Mouse (Mus musculus) liver, embryonic 14.5 days (tissue): ENCODE data around the gene Slco2a1. TPM values are rescaled to one million over a fixed set of nuclear protein-coding genes. Genes with fewer than 3 reads are reported as not detected.

ENCODE experiments used
- ATAC-seq: fragments of 200-750 bp; cut with Nextera tagmentation; 2 replicates; pipeline ENCODE4 v1.8.0; 2017; ENCODE audit warnings: moderate number of reproducible peaks, mild to moderate bottlenecking, moderate library complexity; ENCODE audit not compliant: insufficient read depth
- DNase-seq, 3 experiments: peaks; one replicate each; pipeline ENCODE4 v3.0.0-alpha.2; 2012 to 2013; ENCODE audit warnings: low read depth in 3 of 3, low spot score in 3 of 3
- H3K27ac ChIP-seq: fragments of 300-500 bp; sonication (generic); 2 replicates; pipeline ENCODE4 v1.5.1; 2014; ENCODE audit warnings: moderate library complexity, mild to moderate bottlenecking, control low read depth, inconsistent platforms
- H3K27me3 ChIP-seq: fragments of 300-500 bp; sonication (generic); 2 replicates; pipeline ENCODE4 v1.6.1; 2014; ENCODE audit warnings: mild to moderate bottlenecking, low read length, moderate library complexity; ENCODE audit not compliant: control insufficient read depth, insufficient read depth
- H3K36me3 ChIP-seq: fragments of 300-500 bp; sonication (generic); replicated peaks from 2 replicates; pipeline ENCODE4 v1.6.1; 2014; ENCODE audit warnings: low read depth; ENCODE audit not compliant: control insufficient read depth, insufficient read depth
- H3K4me1 ChIP-seq, 2 experiments: fragments of 200-500 bp in 1 of 2; fragments of 300-500 bp in 1 of 2; sonication (generic) in 1 of 2; replicated peaks; 2 replicates each; pipeline ENCODE4 v1.6.1; 2012 to 2014; ENCODE audit warnings: antibody characterized with exemption in 1 of 2, inconsistent platforms in 1 of 2, low read length in 1 of 2; ENCODE audit not compliant: control insufficient read depth in 2 of 2, insufficient read depth in 2 of 2
- H3K4me2 ChIP-seq: fragments of 300-500 bp; sonication (generic); 2 replicates; pipeline ENCODE4 v1.6.1; 2014; ENCODE audit warnings: low read depth, mild to moderate bottlenecking, control low read depth, moderate library complexity
- H3K4me3 ChIP-seq, 2 experiments: fragments of 200-500 bp in 1 of 2; fragments of 300-500 bp in 1 of 2; sonication (generic) in 1 of 2; 2 replicates each; pipeline ENCODE4 v1.5.1; 2012 to 2014; ENCODE audit warnings: low read depth in 2 of 2, low read length in 2 of 2, mild to moderate bottlenecking in 2 of 2, control low read depth in 1 of 2, inconsistent platforms in 1 of 2, moderate library complexity in 1 of 2; ENCODE audit not compliant: insufficient read depth in 1 of 2
- H3K9ac ChIP-seq: fragments of 300-500 bp; sonication (generic); replicated peaks from 2 replicates; pipeline ENCODE4 v1.6.1; 2014; ENCODE audit warnings: mild to moderate bottlenecking, control low read depth, moderate library complexity
- H3K9me3 ChIP-seq: fragments of 300-500 bp; sonication (generic); 2 replicates; pipeline ENCODE4 v1.6.1; 2016; ENCODE audit warnings: low read length, mixed read lengths; ENCODE audit not compliant: control insufficient read depth
- CTCF ChIP-seq: IDR thresholded peaks from 2 replicates; pipeline ENCODE4 v1.5.1; 2016; ENCODE audit warnings: antibody characterized with exemption, low read depth, control low read depth
- EP300 ChIP-seq: IDR thresholded peaks from 2 replicates; pipeline ENCODE4 v1.6.1; 2016; ENCODE audit warnings: antibody characterized with exemption, low read depth
- WGBS: fragments of 180-500 bp; shearing (Covaris S2); extraction: QIAGEN DNeasy Blood & Tissue Kit; methylation state at CpG from one replicate; pipeline ENCODE4 v1.1.7; 2014; ENCODE audit not compliant: insufficient replicate concordance; 5-methylcytosine and 5-hydroxymethylcytosine counted together
- polyA plus RNA-seq, 2 experiments: library from polyadenylated mRNA; depleted of rRNA in 1 of 2; stranded (reverse) in 1 of 2; unstranded in 1 of 2; fragments of >200 nt; fragmentation: Nextera tagmentation in 1 of 2; extraction: Ambion mirVana in 1 of 2; gene quantifications; 2 replicates each; pipeline versions ENCODE4 v1.2.1 to v1.2.3; 2012 to 2014

Gene Slco2a1
- polyA plus RNA-seq, 2 experiments = 1.7 to 3.3 TPM

- H3K4me1 ChIP-seq = peaks cover 2 to 15% of the 10 kb centered on the region in 2 experiments; a peak in 3 of 4 replicates
- H3K27ac ChIP-seq = no peak overlapping the region
- no peak overlapping the region for H3K9ac ChIP-seq
- no peak overlapping the region for H3K4me2 ChIP-seq
- DNase-seq = no peak
- no peaks in the 10 kb centered on the region for H3K36me3 ChIP-seq
- no peak for ATAC-seq
- WGBS = 75% methylated on average over 6 of the region's 6 CpGs
- TF ChIP-seq EP300 = no peak
- TF ChIP-seq CTCF = no peak
- H3K27me3 ChIP-seq = no peaks in the 10 kb centered on the region
- H3K9me3 ChIP-seq = no peaks in the 10 kb centered on the region
- no peak overlapping the region for H3K4me3 ChIP-seq
Measured at GRCm38 (mm10) chr9:103086736-103087135, 98.2 kb downstream of the Slco2a1 start.

- Histone ChIP-seq H3K27me3 (no peaks in the 10 kb centered on the region), H3K4me2 (no peak overlapping the region), H3K27ac (no peak overlapping the region), H3K9me3 (no peaks in the 10 kb centered on the region), H3K9ac (no peak overlapping the region), H3K36me3 (no peaks in the 10 kb centered on the region), H3K4me1 (peaks cover 2 to 15% of the 10 kb centered on the region in 2 experiments; a peak in 3 of 4 replicates), H3K4me3 (no peak overlapping the region)
- no peak for ATAC-seq
- no peak for DNase-seq
- 57% methylated on average over 8 of the region's 8 CpGs for WGBS
- TF ChIP-seq CTCF (no peak), EP300 (no peak)
Measured at GRCm38 (mm10) chr9:103087301-103087700, 98.8 kb downstream of the Slco2a1 start.

- no peaks in the 10 kb centered on the region for H3K36me3 ChIP-seq
- H3K9me3 ChIP-seq = no peaks in the 10 kb centered on the region
Measured at GRCm38 (mm10) chr9:103088661-103089060, 100.1 kb downstream of the Slco2a1 start.

GRCm38 (mm10) chr9:103090116-103090875 is 101.8 kb downstream of the Slco2a1 start:
- Histone ChIP-seq H3K4me1 (peaks cover 2 to 15% of the 10 kb centered on the region in 2 experiments; a peak in 3 of 4 replicates), H3K27ac (no peak overlapping the region), H3K9me3 (no peaks in the 10 kb centered on the region), H3K4me3 (no peak overlapping the region), H3K4me2 (peak overlapping the region; percentile 0), H3K36me3 (no peaks in the 10 kb centered on the region), H3K9ac (no peak overlapping the region), H3K27me3 (no peaks in the 10 kb centered on the region)
- whole genome bisulfite sequencing = 37% methylated on average over 9 of the region's 9 CpGs
- DNase-seq = peak; percentile 17 to 23 (median 20)
- ATAC-seq = peak; percentile 64; the same call in 1 of the 2 replicates
- TF ChIP-seq CTCF = no peak
- no peak for TF ChIP-seq EP300

More at GRCm38 (mm10) chr9:103088661-103089060, 100.1 kb downstream of the Slco2a1 start:
- TF ChIP-seq CTCF (no peak), EP300 (no peak)
- no peak overlapping the region for H3K9ac ChIP-seq
- H3K27me3 ChIP-seq = no peaks in the 10 kb centered on the region
- ATAC-seq = no peak
- H3K4me1 ChIP-seq = peaks cover 2 to 15% of the 10 kb centered on the region in 2 experiments; a peak in 3 of 4 replicates
- H3K4me2 ChIP-seq = no peak overlapping the region
- DNase-seq = no peak
- WGBS = 49% methylated on average over 2 of the region's 2 CpGs
- no peak overlapping the region for H3K27ac ChIP-seq
- no peak overlapping the region for H3K4me3 ChIP-seq

GRCm38 (mm10) chr9:103091039-103091883 is 102.7 kb downstream of the Slco2a1 start:
- no peak for ATAC-seq

More at GRCm38 (mm10) chr9:103091039-103091883, 102.7 kb downstream of the Slco2a1 start:
- Histone ChIP-seq H3K36me3 (no peaks in the 10 kb centered on the region), H3K9me3 (no peaks in the 10 kb centered on the region), H3K9ac (no peak overlapping the region), H3K27ac (no peak overlapping the region), H3K27me3 (no peaks in the 10 kb centered on the region), H3K4me3 (no peak overlapping the region), H3K4me2 (no peak overlapping the region), H3K4me1 (peaks cover 2 to 15% of the 10 kb centered on the region in 2 experiments; a peak in 3 of 4 replicates)
- TF ChIP-seq EP300 = no peak
- TF ChIP-seq CTCF = no peak
- WGBS = 53% methylated on average over 16 of the region's 16 CpGs
- no peak for DNase-seq
